Comparison of ENCODE assay signal across 9 mouse cellular contexts in genomic region chr9:7871316-7872043, GRCm38 (mm10). TPM values are rescaled to one million over a fixed set of nuclear protein-coding genes. Genes with fewer than 3 reads are reported as not detected.
DNase-seq lines count a peak whose midpoint lies in the region; ATAC-seq and TF ChIP-seq lines count a peak whose summit lies in the region.
"Had no signal": no experiment of that assay in that cellular context is flagged by ENCODE, and none has a peak within 500 bp of the region (broad histone marks: within the 10 kb centered on the region; RNA-seq: fewer than 3 reads in every experiment).

No protein-coding gene starts in this region.

- peak overlapping the region; percentile 86 for H3K27ac ChIP-seq in kidney, embryonic 16.5 days (ENCODE audit: low read length)
- no peak overlapping the region for H3K27ac ChIP-seq in limb, embryonic 14.5 days (replicated peaks; ENCODE audit: low read depth, low read length)
- H3K27ac ChIP-seq in hindbrain, embryonic 14.5 days = no peak overlapping the region

- H3K36me3 ChIP-seq in kidney, embryonic 16.5 days (ENCODE audit: insufficient read depth, low read length) = peaks cover 7% of the 10 kb centered on the region
- no peaks in the 10 kb centered on the region for H3K36me3 ChIP-seq in limb, embryonic 14.5 days (ENCODE audit: control insufficient read depth, insufficient read depth, low read length)
- H3K36me3 ChIP-seq in hindbrain, embryonic 14.5 days (replicated peaks; ENCODE audit: control insufficient read depth, insufficient read depth) = no peaks in the 10 kb centered on the region

- H3K4me1 ChIP-seq in kidney, embryonic 16.5 days (ENCODE audit: insufficient read depth, low read length) = peaks cover 7% of the 10 kb centered on the region
- H3K4me1 ChIP-seq in limb, embryonic 14.5 days (ENCODE audit: control insufficient read depth, insufficient read depth, low read length) = peaks cover 11% of the 10 kb centered on the region; the same call in 1 of the 2 replicates
- no peaks in the 10 kb centered on the region for H3K4me1 ChIP-seq in hindbrain, embryonic 14.5 days (replicated peaks; ENCODE audit: control insufficient read depth, insufficient read depth, low read length)

- H3K4me2 ChIP-seq in kidney, embryonic 16.5 days (replicated peaks; ENCODE audit: low read depth, low read length) = peak overlapping the region; percentile 84; the same call in 1 of the 2 replicates
- peak overlapping the region; percentile 89; the same call in 1 of the 2 replicates for H3K4me2 ChIP-seq in limb, embryonic 14.5 days (replicated peaks; ENCODE audit: low read depth, low read length, severe bottlenecking)
- H3K4me2 ChIP-seq in hindbrain, embryonic 14.5 days (replicated peaks) = no peak overlapping the region

- no peaks in the 10 kb centered on the region for H3K9me3 ChIP-seq in kidney, embryonic 16.5 days (ENCODE audit: low read length)
- H3K9me3 ChIP-seq in limb, embryonic 14.5 days (ENCODE audit: control insufficient read depth, low read length) = no peaks in the 10 kb centered on the region
- no peaks in the 10 kb centered on the region for H3K9me3 ChIP-seq in hindbrain, embryonic 14.5 days (ENCODE audit: control insufficient read depth, low read length)

- DNase-seq in kidney, adult 11 months = no peak
- no peak for DNase-seq in limb, embryonic 14.5 days (ENCODE audit: low spot score)
- DNase-seq in naive thymus-derived CD4-positive, alpha-beta T cell, adult 2 months (ENCODE audit: low read depth) = peak; percentile 76
- no peak for DNase-seq in hindbrain, embryonic 14.5 days (ENCODE audit: low spot score)
- DNase-seq in adrenal gland, adult 18-20 months (ENCODE audit: low spot score in 2 of 2) = no peak
- DNase-seq: kidney, adult 18-20 months had no signal

- H3K9ac ChIP-seq in kidney, embryonic 16.5 days (replicated peaks; ENCODE audit: low read length) = no peak overlapping the region
- no peak overlapping the region for H3K9ac ChIP-seq in limb, embryonic 14.5 days (ENCODE audit: low read depth, low read length, severe bottlenecking)
- H3K9ac ChIP-seq in hindbrain, embryonic 14.5 days = no peak overlapping the region

- no peak for TF ChIP-seq POLR2A in limb, embryonic 14.5 days (IDR thresholded peaks at IDR 0.05; ENCODE audit: borderline replicate concordance, extremely low read depth, insufficient read depth, insufficient read length)

- 42% methylated on average over 4 of the region's 4 CpGs for WGBS in kidney, embryonic 16.5 days
- WGBS in limb, embryonic 14.5 days = 56% methylated on average over 4 of the region's 4 CpGs
- WGBS in hindbrain, embryonic 14.5 days = 72% methylated on average over 4 of the region's 4 CpGs

- H3K27me3 ChIP-seq in kidney, embryonic 16.5 days (ENCODE audit: insufficient read depth, low read length) = no peaks in the 10 kb centered on the region
- H3K27me3 ChIP-seq in limb, embryonic 14.5 days (ENCODE audit: control insufficient read depth, insufficient read depth, low read length) = no peaks in the 10 kb centered on the region
- no peaks in the 10 kb centered on the region for H3K27me3 ChIP-seq in hindbrain, embryonic 14.5 days (ENCODE audit: control insufficient read depth, insufficient read depth, low read length)

- H3K4me3 ChIP-seq in kidney, embryonic 16.5 days (ENCODE audit: low read length) = peak overlapping the region; percentile 60; the same call in 1 of the 2 replicates
- peak overlapping the region; percentile 58 for H3K4me3 ChIP-seq in limb, embryonic 14.5 days (replicated peaks; ENCODE audit: low read length)
- H3K4me3 ChIP-seq in hindbrain, embryonic 14.5 days (replicated peaks; ENCODE audit: low read length) = no peak overlapping the region

- peak; percentile 78 for ATAC-seq in kidney, embryonic 16.5 days (ENCODE audit: low FRiP score, low TSS enrichment)
- ATAC-seq in activated CD4-positive, CD25-positive, alpha-beta regulatory T cell, adult 4 months = peak; percentile 7
- no peak for ATAC-seq in limb, embryonic 14.5 days (ENCODE audit: low FRiP score, low read depth)
- no peak for ATAC-seq in erythroid progenitor cell, adult 5-6 weeks (replicated peaks; ENCODE audit: low FRiP score, poor library complexity, severe bottlenecking)
- no peak for ATAC-seq in hindbrain, embryonic 14.5 days (ENCODE audit: low FRiP score)

RNA-seq across cellular contexts. Expression of gene Birc3, which starts 1.5 kb away (rescaled TPM):
- 7.3 and 7.4 TPM in 2 replicates for polyA plus RNA-seq in kidney, embryonic 16.5 days (2015; fragmentation: Nextera tagmentation; extraction: Ambion mirVana)
- 100 to 1,000 TPM; 111 to 118 TPM for polyA plus RNA-seq in activated CD4-positive, CD25-positive, alpha-beta regulatory T cell, adult 4 months (2017; shearing (Covaris generic))
- polyA plus RNA-seq in limb, embryonic 14.5 days (2012; rRNA removed) = 16.1 and 16.9 TPM in 2 replicates
- polyA plus RNA-seq in limb, embryonic 14.5 days (2014; fragmentation: Nextera tagmentation; extraction: Ambion mirVana) = 10.3 and 13.2 TPM in 2 replicates
- total RNA-seq in erythroid progenitor cell, adult 5-6 weeks (2015; ENCODE audit: low replicate concordance) = 6.7 and 12.3 TPM in 2 replicates
- 12.0 and 18.7 TPM in 2 replicates for total RNA-seq in erythroid progenitor cell, adult 5-6 weeks (2017; ENCODE audit: low replicate concordance)
- 1.7 and 2.7 TPM in 2 replicates for polyA plus RNA-seq in hindbrain, embryonic 14.5 days (2014; fragmentation: Nextera tagmentation; extraction: Ambion mirVana)
- total RNA-seq in adrenal gland, adult 18-20 months (2021) = 10 to 100 TPM; 13.8 to 26.3 TPM

RNA-seq across cellular contexts. Expression of gene Birc2, which starts 34.6 kb away (rescaled TPM):
- polyA plus RNA-seq in kidney, embryonic 16.5 days (2015; fragmentation: Nextera tagmentation; extraction: Ambion mirVana) = 39.8 and 45.8 TPM in 2 replicates
- 10 to 100 TPM; 94.9 to 96.7 TPM for polyA plus RNA-seq in activated CD4-positive, CD25-positive, alpha-beta regulatory T cell, adult 4 months (2017; shearing (Covaris generic))
- 41.2 and 42.8 TPM in 2 replicates for polyA plus RNA-seq in limb, embryonic 14.5 days (2012; rRNA removed)
- polyA plus RNA-seq in limb, embryonic 14.5 days (2014; fragmentation: Nextera tagmentation; extraction: Ambion mirVana) = 41.7 and 45.3 TPM in 2 replicates
- 56.6 and 59.9 TPM in 2 replicates for total RNA-seq in erythroid progenitor cell, adult 5-6 weeks (2015; ENCODE audit: low replicate concordance)
- 45.6 and 63.0 TPM in 2 replicates for total RNA-seq in erythroid progenitor cell, adult 5-6 weeks (2017; ENCODE audit: low replicate concordance)
- 47.7 and 48.9 TPM in 2 replicates for polyA plus RNA-seq in hindbrain, embryonic 14.5 days (2014; fragmentation: Nextera tagmentation; extraction: Ambion mirVana)
- total RNA-seq in adrenal gland, adult 18-20 months (2021) = 10 to 100 TPM; 38.8 to 50.5 TPM

Comparison
In these comparisons a context has a peak if more than half of its experiments do, and no peak if none do; other contexts are left out.
1. ATAC-seq: peak in kidney, embryonic 16.5 days (single experiment) and activated CD4-positive, CD25-positive, alpha-beta regulatory T cell, adult 4 months (single experiment); none in limb, embryonic 14.5 days (single experiment), erythroid progenitor cell, adult 5-6 weeks (single experiment) and hindbrain, embryonic 14.5 days (single experiment).
2. RNA of gene Birc3, which starts 1.5 kb away (polyA plus RNA-seq): 111 to 118 TPM in activated CD4-positive, CD25-positive, alpha-beta regulatory T cell, adult 4 months; 10.3 to 16.9 TPM in limb, embryonic 14.5 days, 7.3 to 7.4 TPM in kidney, embryonic 16.5 days and 1.7 to 2.7 TPM in hindbrain, embryonic 14.5 days; every median in the first group is over 4 times any median in the second.